Mouse (Mus musculus) T-helper 1 cell (primary cell): ENCODE measurements around the gene Cypt1.

Experiments used
- in situ Hi-C: fragments of 300-600 bp; cut with MboI, MseI; formaldehyde crosslinking; loops from one replicate; pipeline ENCODE4 v1.15.1; 2025; ENCODE audit warnings: high pct_unique_total_duplicates

Cypt1 gene

DNA sequence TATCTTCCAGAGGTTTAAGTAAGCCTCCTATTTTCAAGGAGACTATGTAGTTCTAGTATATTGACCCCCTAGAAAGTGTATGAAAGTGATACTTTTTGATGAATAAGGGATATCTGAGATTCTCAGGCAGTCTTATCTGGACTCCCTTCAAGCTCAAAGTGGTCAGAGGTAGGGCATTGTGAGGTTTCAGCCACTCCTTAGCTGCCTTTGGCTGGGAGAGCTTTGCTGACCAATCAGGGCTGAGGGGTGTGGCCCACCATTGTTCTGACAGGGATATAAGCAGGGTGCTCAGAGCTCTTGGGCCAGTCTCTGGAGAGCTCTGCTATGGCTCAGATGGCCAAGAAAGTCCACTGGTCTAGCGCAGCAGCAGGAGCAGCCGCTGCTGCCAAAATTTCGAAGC lies at the start of gene Cypt1:
Cypt1 (plus strand) TSS at position 301 of the 400 bp plus-strand sequence.
- in situ Hi-C loops = no loop called here

DNA sequence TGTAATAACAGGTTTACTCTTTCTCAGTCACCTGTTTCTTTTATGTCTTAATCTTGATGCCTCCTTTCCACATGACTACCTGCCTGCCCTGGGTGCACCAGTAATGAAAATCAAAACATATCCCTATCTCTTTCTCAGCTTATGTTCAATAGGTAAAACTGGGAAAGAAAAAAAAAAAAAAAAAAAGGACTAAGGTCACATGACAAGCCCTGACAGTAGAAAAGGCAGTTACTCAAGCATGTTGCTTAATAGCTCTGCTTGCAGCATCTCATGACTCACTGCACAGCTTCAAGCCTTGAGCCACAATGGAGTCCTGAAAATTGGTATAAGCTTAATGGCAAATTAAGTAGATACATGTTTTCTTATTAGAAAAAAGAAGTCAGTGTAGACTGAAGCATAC lies 24.1 kb downstream of the Cypt1 start:
- in situ Hi-C loops = no loop called here

DNA sequence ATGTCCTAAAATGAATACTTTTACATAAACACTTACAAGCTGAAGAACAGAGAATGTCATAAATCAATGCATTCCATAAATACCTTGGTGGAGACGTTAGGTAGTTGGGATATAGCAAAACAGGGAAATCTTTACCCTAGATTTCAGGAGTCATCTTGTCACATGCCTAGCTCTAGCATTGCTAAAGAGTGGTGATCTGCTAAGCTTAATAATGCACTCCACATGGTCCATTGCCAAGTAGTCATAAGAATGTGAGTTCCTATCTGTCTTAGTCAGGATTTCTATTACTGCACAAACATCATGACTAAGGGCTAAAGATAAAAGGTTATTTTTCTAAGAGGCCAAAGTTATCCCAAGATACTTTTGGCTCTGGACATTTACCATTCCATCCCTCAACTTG lies 34.4 kb downstream of the Cypt1 start:
- in situ Hi-C loops = loop anchor here (10.0 kb wide), 1 partner anchor 1462 kb away; no protein-coding TSS in a partner anchor

DNA sequence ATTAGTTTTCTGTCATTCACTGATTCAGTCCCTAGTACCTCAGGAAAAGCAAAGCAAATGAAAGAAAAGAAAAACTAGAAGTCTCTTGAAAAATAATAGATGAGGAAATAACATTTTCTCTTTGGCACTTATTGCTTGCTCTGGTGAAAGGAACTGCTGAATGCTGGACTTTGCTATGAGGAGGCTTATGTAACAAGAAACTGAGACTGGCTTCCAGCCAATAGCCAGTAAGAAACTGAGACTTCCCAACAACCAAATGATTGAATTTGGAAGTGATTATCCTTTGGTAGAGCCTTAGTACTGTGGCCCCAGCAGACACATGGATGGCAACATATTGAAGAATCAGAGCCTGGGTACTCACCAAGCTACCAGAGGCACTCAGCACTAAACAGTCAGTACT lies 35.8 kb downstream of the Cypt1 start:
- in situ Hi-C loops = loop anchor here (10.0 kb wide), 1 partner anchor 1464 kb away; no protein-coding TSS in a partner anchor
